ENCODE assay signal across 46 mouse cellular contexts in the genomic region with DNA sequence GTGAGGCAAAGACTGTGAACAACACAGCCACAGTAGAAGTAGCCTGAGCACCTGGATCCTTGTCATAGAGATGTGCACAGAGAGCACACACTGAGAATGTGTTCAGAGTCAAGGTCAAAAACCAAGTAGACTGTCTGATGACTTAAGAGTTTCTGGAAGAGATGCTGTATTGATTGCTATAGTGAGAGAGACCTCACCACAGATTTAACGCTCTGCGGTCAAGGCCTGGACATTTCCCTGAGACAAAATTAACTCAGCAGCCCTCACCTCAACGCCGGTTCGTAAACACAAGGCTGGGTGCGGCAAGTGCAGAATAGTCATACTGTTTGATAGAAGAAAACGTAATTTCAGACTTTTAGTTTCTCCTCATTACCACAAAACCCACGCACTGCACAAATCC. TPM values are rescaled to one million over a fixed set of nuclear protein-coding genes. Genes with fewer than 3 reads are reported as not detected.
"Had no signal": no experiment of that assay in that cellular context is flagged by ENCODE, and none has a peak within 500 bp of the region (broad histone marks: within the 10 kb centered on the region; RNA-seq: fewer than 3 reads in every experiment).

No protein-coding gene starts in this region.

- H3K27me3 ChIP-seq: limb, embryonic 12.5 days; limb, embryonic 13.5 days; limb, embryonic 15.5 days; liver, embryonic 13.5 days; liver, embryonic 15.5 days; lung, embryonic 15.5 days; megakaryocyte, embryonic 14.5 days; midbrain, embryonic 12.5 days; midbrain, embryonic 13.5 days; midbrain, embryonic 15.5 days; neural tube, embryonic 12.5 days had no signal

- ATAC-seq: liver, embryonic 12.5 days; liver, postnatal 0 days; lung, postnatal 0 days; midbrain, embryonic 13.5 days; midbrain, embryonic 15.5 days; midbrain, embryonic 16.5 days had no signal

- H3K9me3 ChIP-seq: limb, embryonic 10.5 days; limb, embryonic 12.5 days; limb, embryonic 13.5 days; limb, embryonic 15.5 days; liver, embryonic 12.5 days; liver, embryonic 13.5 days; liver, embryonic 15.5 days; lung, embryonic 15.5 days; megakaryocyte, embryonic 14.5 days; midbrain, embryonic 10.5 days; midbrain, embryonic 12.5 days; midbrain, embryonic 13.5 days; midbrain, embryonic 15.5 days; neural tube, embryonic 12.5 days had no signal

- H3K27ac ChIP-seq: limb, embryonic 10.5 days; limb, embryonic 12.5 days; limb, embryonic 13.5 days; limb, embryonic 15.5 days; liver, embryonic 12.5 days; liver, embryonic 13.5 days; liver, embryonic 14.5 days; liver, embryonic 15.5 days; lung, embryonic 15.5 days; macrophage; midbrain, embryonic 10.5 days; midbrain, embryonic 12.5 days; midbrain, embryonic 13.5 days; midbrain, embryonic 15.5 days; neural tube, embryonic 12.5 days had no signal

- H3K4me1 ChIP-seq: limb, embryonic 10.5 days; limb, embryonic 12.5 days; limb, embryonic 13.5 days; limb, embryonic 15.5 days; liver, embryonic 15.5 days; lung, embryonic 15.5 days; midbrain, embryonic 12.5 days; midbrain, embryonic 13.5 days; midbrain, embryonic 15.5 days; neural tube, embryonic 12.5 days had no signal

- DNase-seq: left cerebral cortex, postnatal 4 days; liver; liver, embryonic 13.5 days; liver, postnatal 0 days; lung, adult 18-20 months; lung, adult 2 months; lung, embryonic 14.5 days; lung, postnatal 10 days; lung, postnatal 14 days; lung, postnatal 36 days; lung, postnatal 4 days; midbrain, embryonic 14.5 days had no signal

- H3K36me3 ChIP-seq: limb, embryonic 10.5 days; limb, embryonic 12.5 days; limb, embryonic 13.5 days; limb, embryonic 15.5 days; liver, embryonic 12.5 days; liver, embryonic 13.5 days; liver, embryonic 15.5 days; lung, embryonic 15.5 days; midbrain, embryonic 10.5 days; midbrain, embryonic 12.5 days; midbrain, embryonic 13.5 days; midbrain, embryonic 15.5 days; neural tube, embryonic 12.5 days had no signal

- H3K4me2 ChIP-seq: limb, embryonic 12.5 days; limb, embryonic 13.5 days; limb, embryonic 15.5 days; liver, embryonic 11.5 days; liver, embryonic 12.5 days; liver, embryonic 13.5 days; liver, embryonic 15.5 days; lung, embryonic 14.5 days; lung, embryonic 15.5 days; midbrain, embryonic 11.5 days; midbrain, embryonic 12.5 days; midbrain, embryonic 13.5 days; midbrain, embryonic 15.5 days; neural tube, embryonic 12.5 days had no signal

- H3K4me3 ChIP-seq: limb, embryonic 10.5 days; limb, embryonic 12.5 days; limb, embryonic 13.5 days; limb, embryonic 15.5 days; liver, embryonic 12.5 days; liver, embryonic 13.5 days; liver, embryonic 15.5 days; lung, embryonic 15.5 days; megakaryocyte, embryonic 14.5 days; midbrain, embryonic 10.5 days; midbrain, embryonic 12.5 days; midbrain, embryonic 13.5 days; midbrain, embryonic 15.5 days; myocyte; neural tube, embryonic 12.5 days had no signal

- H3K9ac ChIP-seq: limb, embryonic 12.5 days; limb, embryonic 13.5 days; limb, embryonic 15.5 days; liver, embryonic 12.5 days; liver, embryonic 13.5 days; liver, embryonic 14.5 days; liver, embryonic 15.5 days; liver, postnatal 0 days; lung, embryonic 14.5 days; lung, embryonic 15.5 days; midbrain, embryonic 12.5 days; midbrain, embryonic 13.5 days; midbrain, embryonic 15.5 days; neural tube, embryonic 12.5 days had no signal

RNA-seq across cellular contexts. Expression of a gene that starts 7.2 kb away (rescaled TPM):
- total RNA-seq: left cerebral cortex, postnatal 10 days; left cerebral cortex, postnatal 14 days; left cerebral cortex, postnatal 25 days; left cerebral cortex, postnatal 36 days; megakaryocyte progenitor cell, adult 5-6 weeks; megakaryocyte, adult 5-6 weeks; megakaryocyte-erythroid progenitor cell, adult 5-6 weeks; midbrain, postnatal 0 days; monocyte, adult 5-6 weeks had no signal
- polyA plus RNA-seq: limb, embryonic 10.5 days; limb, embryonic 11.5 days; limb, embryonic 15.5 days; liver, adult 2 months; liver, embryonic 11.5 days; liver, embryonic 12.5 days; liver, embryonic 13.5 days; liver, embryonic 15.5 days; liver, embryonic 16.5 days; lung, adult 2 months; lung, embryonic 14.5 days; lung, embryonic 16.5 days; lung, postnatal 0 days; midbrain, embryonic 10.5 days; midbrain, embryonic 11.5 days; midbrain, embryonic 12.5 days; midbrain, embryonic 13.5 days; midbrain, embryonic 14.5 days; midbrain, embryonic 15.5 days; midbrain, embryonic 16.5 days; midbrain, postnatal 0 days; myocyte; neural tube, embryonic 11.5 days; neural tube, embryonic 12.5 days had no signal
